Mouse (Mus musculus) erythroblast, embryonic 14.5 days (primary cell): Measurements from ENCODE around the gene Hoxa5. TPM values are rescaled to one million over a fixed set of nuclear protein-coding genes. Genes with fewer than 3 reads are reported as not detected.

Source experiments
- H3K27me3 ChIP-seq: 2 replicates; pipeline ENCODE4 v1.6.1; 2012; ENCODE audit warnings: inconsistent platforms; ENCODE audit not compliant: control insufficient read depth
- H3K36me3 ChIP-seq: 2 replicates; pipeline ENCODE4 v1.6.1; 2012; ENCODE audit warnings: mild to moderate bottlenecking, inconsistent platforms; ENCODE audit not compliant: control insufficient read depth
- H3K4me1 ChIP-seq: 2 replicates; pipeline ENCODE4 v1.6.1; 2012; ENCODE audit warnings: inconsistent platforms; ENCODE audit not compliant: control insufficient read depth
- H3K4me3 ChIP-seq: replicated peaks from 2 replicates; pipeline ENCODE3; 2012; ENCODE audit warnings: moderate library complexity, mild to moderate bottlenecking, inconsistent platforms
- H3K9me3 ChIP-seq: 2 replicates; pipeline ENCODE4 v1.6.1; 2012; ENCODE audit warnings: low read length, inconsistent platforms, mixed read lengths; ENCODE audit not compliant: control insufficient read depth
- GATA1 ChIP-seq: IDR thresholded peaks from 2 replicates; pipeline ENCODE4 v1.6.1; 2012; ENCODE audit warnings: low read length, inconsistent platforms, mixed read lengths
- TAL1 ChIP-seq: IDR thresholded peaks from 3 replicates; pipeline ENCODE4 v1.6.1; 2012; ENCODE audit warnings: low read length, inconsistent platforms, mixed read lengths
- polyA plus RNA-seq: library from polyadenylated mRNA; stranded (reverse); fragments of >175 nt; gene quantifications from 2 replicates; pipeline ENCODE4 v1.2.3, GENCODE M21; 2012

Gene Hoxa5
- polyA plus RNA-seq, 1 experiment, result not detected

- Histone ChIP-seq H3K36me3 (no peaks in the 10 kb centered on the region), H3K9me3 (no peaks in the 10 kb centered on the region; the same call in 1 of the 2 replicates), H3K4me3 (no peak overlapping the region), H3K4me1 (no peaks in the 10 kb centered on the region), H3K27me3 (peaks cover 100% of the 10 kb centered on the region)
- TF ChIP-seq GATA1 (no peak), TAL1 (no peak)
Observed at GRCm38 (mm10) chr6:52171331-52171730, 33.1 kb downstream of the Hoxa5 start.

GRCm38 (mm10) chr6:52170898-52171223 lies 33.5 kb downstream of the Hoxa5 start:
- no peak overlapping the region for H3K4me3 ChIP-seq
- H3K9me3 ChIP-seq, result no peaks in the 10 kb centered on the region; the same call in 1 of the 2 replicates
- no peaks in the 10 kb centered on the region for H3K36me3 ChIP-seq
- H3K27me3 ChIP-seq, result peaks cover 100% of the 10 kb centered on the region
- TF ChIP-seq GATA1 (no peak), TAL1 (no peak)
- H3K4me1 ChIP-seq, result no peaks in the 10 kb centered on the region

GRCm38 (mm10) chr6:52170166-52170897 lies 34.1 kb downstream of the Hoxa5 start:
- no peak for TF ChIP-seq GATA1
- TF ChIP-seq TAL1, result no peak
- Histone ChIP-seq H3K4me1 (no peaks in the 10 kb centered on the region), H3K9me3 (no peaks in the 10 kb centered on the region; the same call in 1 of the 2 replicates), H3K36me3 (no peaks in the 10 kb centered on the region), H3K4me3 (no peak overlapping the region), H3K27me3 (peaks cover 100% of the 10 kb centered on the region)

DNA sequence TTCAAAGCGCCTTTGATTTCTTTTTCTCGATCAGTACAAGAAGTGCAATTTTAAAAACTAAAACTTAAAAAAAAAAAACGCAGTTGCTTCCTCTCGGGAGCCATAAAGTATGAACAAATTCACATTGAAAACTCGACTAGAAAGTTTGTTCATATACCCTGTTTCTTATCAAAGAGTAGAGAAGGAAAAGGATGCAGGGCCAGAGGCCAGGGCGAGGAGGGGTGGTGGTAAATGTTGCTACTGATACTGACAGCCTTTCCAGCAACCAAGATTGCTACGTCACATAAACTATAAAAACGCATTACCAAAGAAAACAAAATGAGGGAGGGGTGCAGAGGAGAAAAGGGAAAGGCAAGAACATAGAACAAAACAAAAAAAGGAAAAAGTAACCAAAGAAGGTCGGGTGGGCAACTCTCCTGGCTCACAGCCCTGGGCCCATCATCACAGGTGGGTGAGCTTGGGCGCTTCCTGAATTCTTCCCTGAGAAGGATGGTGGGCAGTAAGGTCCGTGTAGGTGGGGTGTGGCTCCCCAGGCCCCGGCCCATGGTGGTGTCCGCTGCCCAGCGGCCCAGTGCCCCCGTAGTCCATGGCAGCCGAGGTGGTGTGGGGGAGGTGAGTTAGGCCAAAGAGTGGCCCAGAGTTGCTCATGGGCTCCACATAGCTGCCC lies 34.8 kb downstream of the Hoxa5 start:
- no peaks in the 10 kb centered on the region; the same call in 1 of the 2 replicates for H3K9me3 ChIP-seq
- H3K27me3 ChIP-seq, result peaks cover 100% of the 10 kb centered on the region
- no peak overlapping the region for H3K4me3 ChIP-seq
- TF ChIP-seq TAL1 (no peak), GATA1 (no peak)
- no peaks in the 10 kb centered on the region for H3K36me3 ChIP-seq
- no peaks in the 10 kb centered on the region for H3K4me1 ChIP-seq

DNA sequence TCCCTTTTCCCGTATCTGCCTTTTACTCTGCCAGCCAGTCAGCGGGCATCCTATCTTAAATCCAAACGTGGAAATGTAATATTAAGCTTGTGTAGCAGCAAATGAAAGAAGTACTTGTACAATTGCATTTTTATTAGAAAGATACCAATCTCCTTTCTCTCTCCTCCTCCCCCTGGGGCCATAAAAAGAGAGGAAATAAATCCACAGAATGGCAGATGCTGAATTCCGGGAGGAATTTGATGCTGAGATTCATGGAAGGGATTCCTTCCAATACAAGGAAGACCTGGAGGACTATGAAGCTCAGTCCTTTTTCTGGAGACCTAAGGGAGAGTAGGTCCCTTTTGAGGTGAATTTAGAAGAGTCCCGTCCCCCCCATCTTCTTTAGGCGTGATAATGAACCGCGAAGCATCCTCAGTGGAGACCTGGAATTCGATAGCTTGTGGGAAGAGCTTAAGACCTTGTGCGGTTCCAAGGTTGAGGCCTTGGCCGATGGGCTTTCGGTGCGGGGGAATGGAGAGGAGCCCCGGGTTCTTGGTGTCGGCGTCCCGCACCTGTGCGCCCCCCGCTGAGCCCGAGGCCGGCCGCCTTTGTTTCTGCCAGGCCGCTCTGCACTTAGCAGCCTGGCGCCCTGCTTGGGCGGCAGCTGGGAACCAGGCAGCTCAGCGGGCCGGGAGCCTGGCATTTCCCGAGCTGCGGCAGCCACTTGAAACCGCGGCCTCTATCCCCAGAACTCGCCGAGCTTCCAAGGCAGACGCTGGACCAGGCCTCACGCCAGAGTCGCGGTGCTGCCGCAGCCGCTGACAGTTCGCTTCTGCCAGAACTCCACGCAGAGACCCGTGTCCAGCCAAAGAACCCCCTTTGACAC lies 36.0 kb downstream of the Hoxa5 start:
- H3K9me3 ChIP-seq, result no peaks in the 10 kb centered on the region; the same call in 1 of the 2 replicates
- H3K27me3 ChIP-seq, result peaks cover 100% of the 10 kb centered on the region
- H3K36me3 ChIP-seq, result no peaks in the 10 kb centered on the region
- H3K4me3 ChIP-seq, result no peak overlapping the region
- H3K4me1 ChIP-seq, result no peaks in the 10 kb centered on the region
- TF ChIP-seq GATA1 (no peak), TAL1 (no peak)

DNA sequence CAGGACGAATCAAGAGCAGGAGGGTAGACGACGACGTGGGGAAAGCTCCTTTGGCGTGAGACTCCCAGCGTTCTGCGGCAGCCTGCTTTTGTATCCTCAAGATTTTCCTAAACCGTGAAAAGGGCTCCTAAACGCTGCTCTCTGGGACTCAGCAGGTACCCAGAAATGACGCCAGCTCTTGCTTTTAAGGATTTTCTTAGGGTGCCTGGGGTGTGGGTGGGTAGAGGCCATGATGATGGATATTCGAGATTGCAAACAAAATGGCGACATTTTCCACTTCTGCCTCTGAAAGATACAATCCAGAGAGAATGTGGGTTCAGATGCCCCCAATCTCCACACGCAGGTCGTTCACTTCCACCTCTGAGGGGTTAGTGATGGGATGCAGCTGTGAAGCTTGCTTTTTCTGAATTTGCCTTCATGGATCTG lies 36.6 kb downstream of the Hoxa5 start:
- H3K4me1 ChIP-seq, result no peaks in the 10 kb centered on the region
- no peaks in the 10 kb centered on the region for H3K36me3 ChIP-seq
- peaks cover 100% of the 10 kb centered on the region for H3K27me3 ChIP-seq
- H3K4me3 ChIP-seq, result no peak overlapping the region
- no peak for TF ChIP-seq TAL1
- no peak for TF ChIP-seq GATA1
- no peaks in the 10 kb centered on the region; the same call in 1 of the 2 replicates for H3K9me3 ChIP-seq

- Histone ChIP-seq H3K36me3 (no peaks in the 10 kb centered on the region), H3K4me3 (no peak overlapping the region), H3K9me3 (no peaks in the 10 kb centered on the region), H3K4me1 (no peaks in the 10 kb centered on the region), H3K27me3 (peaks cover 100% of the 10 kb centered on the region)
- TF ChIP-seq GATA1 (no peak), TAL1 (no peak)
Observed at GRCm38 (mm10) chr6:52167176-52167575, 37.2 kb downstream of the Hoxa5 start.

DNA sequence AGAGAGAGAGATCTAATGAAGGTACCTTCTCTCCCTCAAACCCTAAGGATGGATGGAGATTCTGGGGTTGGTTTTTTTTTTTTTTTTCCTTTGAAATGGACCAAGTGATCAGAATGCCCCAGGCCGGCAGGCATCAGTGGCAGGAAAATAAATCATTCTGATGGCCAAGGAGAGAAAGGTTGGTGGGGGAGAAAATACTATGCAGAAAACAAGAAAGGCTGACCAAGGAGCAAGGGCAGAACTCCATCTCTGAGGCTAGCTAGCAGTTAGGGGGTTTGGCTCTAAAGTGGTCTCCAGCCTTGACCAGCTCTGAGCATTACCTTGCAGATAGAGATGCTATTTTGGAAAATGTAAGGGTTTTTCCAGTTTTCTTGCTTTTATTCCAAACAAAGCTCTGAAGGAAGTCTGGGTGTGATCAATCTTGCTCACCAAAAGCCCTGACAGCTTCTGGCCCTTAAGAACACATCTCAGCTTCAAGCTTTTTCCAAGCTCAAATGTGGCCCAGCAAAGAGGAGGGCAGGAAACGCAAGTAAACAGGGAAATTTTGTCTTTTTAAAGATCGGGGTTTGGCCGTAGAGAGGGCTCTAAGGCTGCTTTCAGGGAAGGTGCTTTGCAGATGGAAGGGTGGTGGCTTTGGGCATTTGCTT lies 37.8 kb downstream of the Hoxa5 start:
- no peaks in the 10 kb centered on the region for H3K36me3 ChIP-seq
- TF ChIP-seq GATA1 (no peak), TAL1 (no peak)
- no peaks in the 10 kb centered on the region for H3K4me1 ChIP-seq
- no peak overlapping the region for H3K4me3 ChIP-seq
- no peaks in the 10 kb centered on the region for H3K9me3 ChIP-seq
- H3K27me3 ChIP-seq, result peaks cover 100% of the 10 kb centered on the region
